Mouse (Mus musculus) G1E (cell line): ENCODE results near the gene Slc36a2. TPM values are rescaled to one million over a fixed set of nuclear protein-coding genes. Genes with fewer than 3 reads are reported as not detected.

Experiments
- ATAC-seq: 2 replicates; pipeline ENCODE4 v1.8.0; 2016; ENCODE audit warnings: mild to moderate bottlenecking; ENCODE audit not compliant: insufficient number of reproducible peaks, poor library complexity, low FRiP score, severe bottlenecking; ENCODE audit errors: extremely low read depth
- DNase-seq: peaks from one replicate; pipeline ENCODE4 v3.0.0; 2012; ENCODE audit warnings: low spot score
- H3K27me3 ChIP-seq: 2 replicates; pipeline ENCODE4 v1.6.1; 2012; ENCODE audit warnings: mild to moderate bottlenecking, low read length, inconsistent platforms; ENCODE audit not compliant: insufficient read depth
- H3K36me3 ChIP-seq: replicated peaks from 2 replicates; pipeline ENCODE3; 2012; ENCODE audit warnings: mild to moderate bottlenecking, inconsistent platforms
- H3K4me1 ChIP-seq: 2 replicates; pipeline ENCODE4 v1.6.1; 2012; ENCODE audit warnings: low read depth, low read length, inconsistent platforms, mixed read lengths; ENCODE audit not compliant: insufficient read depth
- H3K4me3 ChIP-seq: 2 replicates; pipeline ENCODE4 v1.5.1; 2012; ENCODE audit warnings: low read depth, mild to moderate bottlenecking, inconsistent platforms, low read length, moderate library complexity, mixed read lengths
- H3K9me3 ChIP-seq: replicated peaks from 2 replicates; pipeline ENCODE4 v1.6.1; 2012; ENCODE audit warnings: inconsistent platforms
- CTCF ChIP-seq: IDR thresholded peaks from 2 replicates; pipeline ENCODE4 v1.5.1; 2012; ENCODE audit warnings: low read depth, low read length, inconsistent platforms, mixed read lengths
- GATA1 ChIP-seq: IDR thresholded peaks from 2 replicates; pipeline ENCODE4 v1.6.1; 2012; ENCODE audit warnings: borderline replicate concordance, low read length, inconsistent platforms, mixed read lengths
- GATA2 ChIP-seq: IDR thresholded peaks from 2 replicates; pipeline ENCODE4 v1.6.1; 2012; ENCODE audit warnings: low read depth, low read length, inconsistent platforms, borderline replicate concordance
- POLR2AphosphoS5 ChIP-seq: IDR thresholded peaks from 2 replicates; pipeline ENCODE4 v1.6.1; 2012; ENCODE audit warnings: low read depth, low read length, inconsistent platforms; ENCODE audit not compliant: insufficient replicate concordance
- TAL1 ChIP-seq: conservative IDR thresholded peaks from 2 replicates; pipeline ENCODE4 v1.6.1; 2012; ENCODE audit warnings: low read depth, low read length, inconsistent platforms, mixed read lengths
- polyA plus RNA-seq: library from polyadenylated mRNA; stranded (reverse); fragments of >175 nt; gene quantifications from 2 replicates; pipeline ENCODE4 v1.2.3, GENCODE M21; 2012
- total RNA-seq, 2 experiments: library from RNA; stranded (forward) in 1 of 2; stranded (reverse) in 1 of 2; fragments of 200-1000 nt in 1 of 2; fragments of >200 nt in 1 of 2; fragmentation: Nextera tagmentation in 1 of 2; gene quantifications; 2 replicates each; pipeline ENCODE4 v1.2.3; 2014 to 2017

The Slc36a2 gene
- total and polyA plus RNA-seq, 3 experiments, result 0.16 TPM; not detected in 2

DNA sequence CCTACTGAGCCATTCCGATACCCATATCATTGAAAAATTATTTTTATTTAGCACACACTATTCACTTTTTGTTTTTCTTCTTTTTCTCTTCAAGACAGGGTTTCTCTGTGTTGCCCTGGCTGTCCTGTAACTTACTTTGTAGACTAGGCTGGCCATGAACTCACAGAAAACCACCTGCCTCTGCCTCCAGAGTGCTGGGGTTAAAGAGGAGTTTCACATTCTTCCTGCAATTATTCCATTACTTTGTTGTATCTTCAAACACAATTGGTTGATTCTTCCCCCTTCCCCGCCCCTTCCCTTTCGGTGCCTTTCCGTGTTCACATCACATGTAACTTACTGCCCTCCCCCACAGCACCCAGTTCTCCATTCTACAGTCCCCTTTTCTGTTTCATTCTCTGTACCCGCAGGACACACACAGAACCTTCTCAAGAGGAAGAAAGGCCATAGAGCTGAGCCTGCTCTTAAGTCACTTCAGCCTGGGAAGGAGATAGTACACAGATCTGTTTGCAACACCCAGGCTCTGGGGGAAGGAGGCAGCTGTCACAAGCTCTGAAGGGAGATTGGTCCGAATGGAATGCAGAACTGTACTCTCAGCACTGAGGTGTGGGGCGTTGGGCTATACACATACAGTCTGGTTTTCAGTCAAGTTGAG is 71.5 kb downstream of the Slc36a2 start:
- no peaks in the 10 kb centered on the region for H3K36me3 ChIP-seq
- DNase-seq, result no peak
- TF ChIP-seq GATA2, result no peak
- TF ChIP-seq POLR2AphosphoS5, result no peak
- no peak for TF ChIP-seq GATA1
- TF ChIP-seq CTCF, result no peak
- TF ChIP-seq TAL1, result no peak
- ATAC-seq, result no peak
- peaks cover 3% of the 10 kb centered on the region for H3K4me1 ChIP-seq
- H3K27me3 ChIP-seq, result no peaks in the 10 kb centered on the region; the same call in 1 of the 2 replicates
- H3K4me3 ChIP-seq, result no peak overlapping the region; the same call in 1 of the 2 replicates
- H3K9me3 ChIP-seq, result no peaks in the 10 kb centered on the region

DNA sequence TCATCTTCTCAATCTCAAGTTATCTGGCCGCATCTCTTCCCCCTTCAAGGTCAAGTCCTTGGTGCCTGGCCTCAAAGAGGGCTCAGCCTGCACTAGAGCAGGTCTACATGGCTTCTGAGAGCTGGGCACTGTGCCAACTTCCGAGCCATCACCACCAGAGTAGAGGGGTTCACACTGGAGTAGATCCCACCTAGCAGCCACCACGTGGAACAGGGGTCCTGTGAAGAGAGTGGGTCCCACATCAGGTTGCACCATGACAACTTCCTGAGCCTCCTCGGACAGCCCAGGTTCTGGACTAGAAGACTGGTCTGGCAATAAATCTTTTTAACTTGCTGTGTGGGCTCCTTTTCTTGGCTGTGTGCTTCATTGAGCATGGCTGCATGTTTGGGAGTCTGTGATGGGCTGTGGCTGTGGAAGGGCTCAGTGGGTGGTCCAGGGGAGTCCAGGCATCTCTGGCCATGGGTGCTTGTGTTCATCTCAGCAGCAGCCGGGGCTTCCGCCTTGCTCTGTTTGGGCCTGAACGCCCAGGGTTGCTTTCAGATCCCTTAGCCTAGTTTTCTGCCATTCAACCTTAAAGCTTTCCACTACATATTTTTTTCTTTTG is 74.2 kb downstream of the Slc36a2 start:
- DNase-seq (no peak), ATAC-seq (no peak)
- peaks cover 3% of the 10 kb centered on the region for H3K4me1 ChIP-seq
- H3K36me3 ChIP-seq, result no peaks in the 10 kb centered on the region
- TF ChIP-seq POLR2AphosphoS5 (no peak), CTCF (no peak), TAL1 (no peak), GATA2 (no peak), GATA1 (no peak)
- no peak overlapping the region for H3K4me3 ChIP-seq
- no peaks in the 10 kb centered on the region; the same call in 1 of the 2 replicates for H3K27me3 ChIP-seq
- no peaks in the 10 kb centered on the region for H3K9me3 ChIP-seq

DNA sequence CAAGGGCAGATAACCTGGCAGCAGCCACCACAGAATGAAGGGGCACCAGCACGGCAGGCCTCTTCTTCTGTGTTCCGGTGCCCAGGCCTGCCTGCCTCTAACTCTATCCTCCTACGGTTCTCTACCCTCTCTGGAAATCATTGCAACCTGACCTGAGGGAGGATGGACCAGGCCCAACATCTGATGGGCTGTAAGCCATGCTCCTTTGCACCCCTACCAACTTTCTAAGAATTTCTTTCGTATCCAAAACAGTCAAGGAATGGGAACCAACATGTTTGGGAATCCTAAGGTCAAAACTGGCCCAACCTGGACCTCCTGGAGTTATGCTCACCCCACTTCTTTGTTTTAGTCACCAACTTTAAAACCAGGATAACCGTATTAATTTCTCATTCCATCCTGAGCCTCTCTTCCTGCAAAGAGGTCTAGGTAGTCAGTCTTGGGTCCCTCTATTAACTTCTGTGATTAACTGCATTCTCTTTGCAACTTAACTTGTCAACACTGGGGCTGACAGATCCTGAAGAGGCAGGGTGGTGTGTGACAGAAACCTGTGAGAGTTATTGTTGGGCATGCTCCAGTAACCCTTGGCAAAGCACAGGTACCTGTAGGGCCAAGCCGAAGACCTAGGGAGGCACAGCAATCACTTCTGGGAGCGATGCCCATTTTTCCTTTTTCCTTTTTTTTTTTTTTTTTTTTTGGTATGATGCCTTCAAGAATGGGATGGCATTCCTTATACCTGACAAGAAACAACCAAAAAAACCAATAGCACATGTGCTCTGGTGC is 75.2 kb downstream of the Slc36a2 start:
- no peaks in the 10 kb centered on the region for H3K36me3 ChIP-seq
- no peak for ATAC-seq
- peaks cover 3% of the 10 kb centered on the region for H3K4me1 ChIP-seq
- H3K4me3 ChIP-seq, result no peak overlapping the region
- H3K9me3 ChIP-seq, result no peaks in the 10 kb centered on the region
- no peaks in the 10 kb centered on the region; the same call in 1 of the 2 replicates for H3K27me3 ChIP-seq
- TF ChIP-seq POLR2AphosphoS5 (no peak), CTCF (no peak), GATA2 (no peak), TAL1 (no peak), GATA1 (no peak)
- no peak for DNase-seq

Other genes starting within 250 kb of the Slc36a2 start
- gene Tnip1, start 222.2 kb downstream of the Slc36a2 start, total RNA-seq (2014; fragmentation: Nextera tagmentation), result 17.3 and 22.4 TPM in 2 replicates
- 9.6 and 11.6 TPM in 2 replicates for gene Tnip1, start 222.2 kb downstream of the Slc36a2 start, total RNA-seq (2017)
- gene Tnip1, start 222.2 kb downstream of the Slc36a2 start, polyA plus RNA-seq, result 29.9 and 31.9 TPM in 2 replicates
- not detected in 2 replicates for gene Anxa6, start 151.6 kb downstream of the Slc36a2 start, total RNA-seq (2014; fragmentation: Nextera tagmentation)
- gene Anxa6, start 151.6 kb downstream of the Slc36a2 start, total RNA-seq (2017), result 0.87 and 1.5 TPM in 2 replicates
- gene Anxa6, start 151.6 kb downstream of the Slc36a2 start, polyA plus RNA-seq, result 0.04 and 0.07 TPM in 2 replicates
- not detected in 2 replicates for gene Ccdc69, start 106.9 kb downstream of the Slc36a2 start, total RNA-seq (2014; fragmentation: Nextera tagmentation)
- not detected in 2 replicates for gene Ccdc69, start 106.9 kb downstream of the Slc36a2 start, total RNA-seq (2017)
- not detected in 2 replicates for gene Ccdc69, start 106.9 kb downstream of the Slc36a2 start, polyA plus RNA-seq
- not detected in 2 replicates for gene Gm2a, start 87.0 kb downstream of the Slc36a2 start, total RNA-seq (2014; fragmentation: Nextera tagmentation)
- 0.05 and 0.06 TPM in 2 replicates for gene Gm2a, start 87.0 kb downstream of the Slc36a2 start, total RNA-seq (2017)
- gene Gm2a, start 87.0 kb downstream of the Slc36a2 start, polyA plus RNA-seq, result not detected in 2 replicates
- not detected in 2 replicates for gene Slc36a3, start 33.4 kb downstream of the Slc36a2 start, total RNA-seq (2014; fragmentation: Nextera tagmentation)
- gene Slc36a3, start 33.4 kb downstream of the Slc36a2 start, total RNA-seq (2017), result 0.12 and 0.16 TPM in 2 replicates
- gene Slc36a3, start 33.4 kb downstream of the Slc36a2 start, polyA plus RNA-seq, result not detected in 2 replicates
- 5.3 and 6.2 TPM in 2 replicates for gene Slc36a1, start 19.3 kb upstream of the Slc36a2 start, total RNA-seq (2014; fragmentation: Nextera tagmentation)
- gene Slc36a1, start 19.3 kb upstream of the Slc36a2 start, total RNA-seq (2017), result 5.5 and 5.8 TPM in 2 replicates
- gene Slc36a1, start 19.3 kb upstream of the Slc36a2 start, polyA plus RNA-seq, result 4.4 and 6.7 TPM in 2 replicates
- not detected in 2 replicates for gene Fat2, start 151.5 kb upstream of the Slc36a2 start, total RNA-seq (2014; fragmentation: Nextera tagmentation)
- gene Fat2, start 151.5 kb upstream of the Slc36a2 start, total RNA-seq (2017), result 0.06 and 0.11 TPM in 2 replicates
- not detected in 2 replicates for gene Fat2, start 151.5 kb upstream of the Slc36a2 start, polyA plus RNA-seq
- not detected in 2 replicates for gene Sparc, start 238.1 kb upstream of the Slc36a2 start, total RNA-seq (2014; fragmentation: Nextera tagmentation)
- gene Sparc, start 238.1 kb upstream of the Slc36a2 start, total RNA-seq (2017), result 0.12 and 0.82 TPM in 2 replicates
- not detected in 2 replicates for gene Sparc, start 238.1 kb upstream of the Slc36a2 start, polyA plus RNA-seq